Mouse (Mus musculus): Measurements from ENCODE around the gene Nek10. TPM values are rescaled to one million over a fixed set of nuclear protein-coding genes. Genes with fewer than 3 reads are reported as not detected.
"Not testable (repeated sequence)": the region's sequence is repeated elsewhere in the genome, so short reads cannot be mapped to it uniquely, and the experiment has no call there.

Gene Nek10
- polyA plus RNA-seq, 1 experiment from 2014 or later, result 0.03 TPM

DNA sequence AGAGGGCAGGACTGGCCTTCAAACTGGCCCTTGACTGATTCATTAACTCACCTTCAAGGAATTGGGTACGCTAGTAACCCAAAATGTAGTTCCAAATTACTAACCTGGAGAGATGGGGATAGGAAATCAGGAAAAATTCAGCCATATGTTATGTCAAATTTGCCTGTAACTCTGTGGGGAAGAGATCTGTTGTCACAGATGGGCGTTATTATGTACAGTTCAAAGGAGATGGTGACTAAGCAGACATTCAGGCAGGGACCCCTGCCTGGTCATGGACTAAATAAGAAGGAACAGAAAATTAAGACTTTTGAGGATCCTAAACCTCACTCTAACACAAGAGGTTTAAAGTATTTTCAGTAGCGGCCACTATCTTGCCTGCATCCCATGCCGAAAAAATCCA, 227.4 kb downstream of the Nek10 start:
- H3K4me3 ChIP-seq (ENCODE audit: low read depth, low read length); H3K36me3 ChIP-seq (replicated peaks; ENCODE audit: control insufficient read depth, insufficient read depth, low read depth, low read length); H3K9me3 ChIP-seq (replicated peaks; ENCODE audit: control insufficient read depth, low read length); ATAC-seq (replicated peaks; ENCODE audit: insufficient number of reproducible peaks, low FRiP score, low TSS enrichment, low read depth); H3K4me2 ChIP-seq (ENCODE audit: low read depth, low read length); H3K27me3 ChIP-seq (ENCODE audit: control insufficient read depth, insufficient read depth, low read length); DNase-seq (ENCODE audit: low spot score); H3K4me1 ChIP-seq (ENCODE audit: control insufficient read depth, insufficient read depth, low read length); H3K27ac ChIP-seq (replicated peaks; ENCODE audit: low read depth, low read length); H3K9ac ChIP-seq (replicated peaks; ENCODE audit: low read length): not testable (repeated sequence)
- WGBS, result 88% methylated on average over 4 of the region's 4 CpGs

- not testable (repeated sequence) for H3K27me3 ChIP-seq (ENCODE audit: control insufficient read depth, insufficient read depth, low read length); H3K9ac ChIP-seq (replicated peaks; ENCODE audit: low read length); H3K27ac ChIP-seq (replicated peaks; ENCODE audit: low read depth, low read length); H3K4me1 ChIP-seq (ENCODE audit: control insufficient read depth, insufficient read depth, low read length); H3K4me3 ChIP-seq (ENCODE audit: low read depth, low read length); ATAC-seq (replicated peaks; ENCODE audit: insufficient number of reproducible peaks, low FRiP score, low TSS enrichment, low read depth); H3K4me2 ChIP-seq (ENCODE audit: low read depth, low read length); H3K9me3 ChIP-seq (replicated peaks; ENCODE audit: control insufficient read depth, low read length); DNase-seq (ENCODE audit: low spot score); H3K36me3 ChIP-seq (replicated peaks; ENCODE audit: control insufficient read depth, insufficient read depth, low read depth, low read length)
- WGBS, result 88% methylated on average over 8 of the region's 8 CpGs
Observed at GRCm38 (mm10) chr14:15034638-15035037, 231.4 kb downstream of the Nek10 start.

- Histone ChIP-seq H3K4me1 (ENCODE audit: control insufficient read depth, insufficient read depth, low read length) (no peaks in the 10 kb centered on the region), H3K36me3 (replicated peaks; ENCODE audit: control insufficient read depth, insufficient read depth, low read depth, low read length) (no peaks in the 10 kb centered on the region), H3K27me3 (ENCODE audit: control insufficient read depth, insufficient read depth, low read length) (no peaks in the 10 kb centered on the region), H3K27ac (replicated peaks; ENCODE audit: low read depth, low read length) (no peak overlapping the region), H3K9me3 (replicated peaks; ENCODE audit: control insufficient read depth, low read length) (no peaks in the 10 kb centered on the region), H3K9ac (replicated peaks; ENCODE audit: low read length) (no peak overlapping the region), H3K4me2 (ENCODE audit: low read depth, low read length) (no peak overlapping the region), H3K4me3 (ENCODE audit: low read depth, low read length) (no peak overlapping the region)
- WGBS, result 42% methylated on average over 4 of the region's 4 CpGs
- ATAC-seq (replicated peaks; ENCODE audit: insufficient number of reproducible peaks, low FRiP score, low TSS enrichment, low read depth) (no peak), DNase-seq (ENCODE audit: low spot score) (peak; percentile 34)
Observed at GRCm38 (mm10) chr14:15048186-15048585, 245.0 kb downstream of the Nek10 start.

DNA sequence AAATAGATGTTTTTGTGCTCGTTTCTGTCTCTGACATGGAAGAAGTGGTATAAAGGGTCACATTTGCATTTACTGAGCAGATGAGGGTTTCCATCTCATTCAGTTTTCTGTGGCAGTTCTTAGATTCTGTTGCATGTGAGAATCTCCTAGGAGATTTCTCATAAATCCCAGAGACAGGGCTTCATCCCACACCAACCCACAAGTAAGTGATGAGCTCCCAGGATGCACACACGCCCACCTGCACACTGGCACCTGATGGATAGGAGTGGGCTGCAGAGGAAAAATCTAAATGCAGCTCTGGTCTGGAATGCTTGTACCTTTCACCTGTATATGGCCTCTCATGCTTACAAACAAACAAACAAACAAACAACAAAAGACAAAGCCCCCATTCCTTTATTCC, 258.3 kb downstream of the Nek10 start:
- no peak overlapping the region for H3K4me3 ChIP-seq (ENCODE audit: low read depth, low read length)
- 90% methylated on average over 2 of the region's 2 CpGs for WGBS
- H3K36me3 ChIP-seq (replicated peaks; ENCODE audit: control insufficient read depth, insufficient read depth, low read depth, low read length), result no peaks in the 10 kb centered on the region
- no peak overlapping the region for H3K4me2 ChIP-seq (ENCODE audit: low read depth, low read length)
- no peaks in the 10 kb centered on the region for H3K27me3 ChIP-seq (ENCODE audit: control insufficient read depth, insufficient read depth, low read length)
- H3K4me1 ChIP-seq (ENCODE audit: control insufficient read depth, insufficient read depth, low read length), result no peaks in the 10 kb centered on the region; the same call in 1 of the 2 replicates
- H3K9me3 ChIP-seq (replicated peaks; ENCODE audit: control insufficient read depth, low read length), result no peaks in the 10 kb centered on the region
- no peak for ATAC-seq (replicated peaks; ENCODE audit: insufficient number of reproducible peaks, low FRiP score, low TSS enrichment, low read depth)
- H3K9ac ChIP-seq (replicated peaks; ENCODE audit: low read length), result no peak overlapping the region
- DNase-seq (ENCODE audit: low spot score), result no peak
- H3K27ac ChIP-seq (replicated peaks; ENCODE audit: low read depth, low read length), result no peak overlapping the region

Other genes starting within 250 kb of the Nek10 start
- gene Slc4a7, start 101.1 kb upstream of the Nek10 start, polyA plus RNA-seq (2014; fragmentation: Nextera tagmentation; extraction: Ambion mirVana), result 17.0 and 17.6 TPM in 2 replicates